Mouse (Mus musculus) spleen, postnatal 14 days (tissue): ENCODE data around the gene Ccdc12.
A peak's percentile ranks its signal among the peaks of the same experiment; 100 is the strongest.

Experiments used
- DNase-seq, 2 experiments: peaks; one replicate each; pipeline ENCODE4 v3.0.0; 2021 to 2022; ENCODE audit warnings: low spot score in 2 of 2

Ccdc12 gene

DNA sequence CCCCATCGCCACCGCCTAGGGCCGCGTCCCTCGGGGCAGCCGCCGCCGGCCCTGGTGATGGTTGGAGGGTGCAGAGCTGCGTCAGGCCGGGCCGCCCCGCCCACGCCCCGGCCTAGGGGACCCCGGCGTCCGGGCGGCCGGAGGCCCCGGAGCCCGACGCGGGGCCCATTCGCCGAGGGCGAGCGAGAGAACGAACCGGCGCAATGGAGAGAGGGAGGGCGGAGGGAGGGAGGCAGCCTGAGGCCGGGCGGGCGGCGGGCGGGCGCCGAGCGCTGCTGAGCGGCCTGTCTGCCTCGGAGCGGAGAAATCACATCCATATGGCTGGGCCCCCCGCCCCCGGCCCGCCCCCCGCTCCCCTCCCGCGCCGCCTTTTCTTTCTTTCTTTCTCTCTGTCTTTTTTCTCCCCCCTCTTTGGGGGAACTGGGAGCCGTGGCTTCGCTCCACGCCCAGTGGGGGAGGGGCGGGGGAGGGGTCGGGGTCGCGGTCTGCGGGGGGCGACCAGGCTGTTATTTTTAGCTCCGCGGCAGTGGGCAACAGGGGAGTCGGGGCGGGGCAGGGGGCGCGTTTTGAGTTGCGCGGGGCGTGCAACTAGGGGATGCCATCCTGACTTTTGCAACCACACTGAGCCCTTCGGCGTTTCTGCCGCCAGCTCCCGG is 86.1 kb downstream of the Ccdc12 start:
- DNase-seq: no peak

DNA sequence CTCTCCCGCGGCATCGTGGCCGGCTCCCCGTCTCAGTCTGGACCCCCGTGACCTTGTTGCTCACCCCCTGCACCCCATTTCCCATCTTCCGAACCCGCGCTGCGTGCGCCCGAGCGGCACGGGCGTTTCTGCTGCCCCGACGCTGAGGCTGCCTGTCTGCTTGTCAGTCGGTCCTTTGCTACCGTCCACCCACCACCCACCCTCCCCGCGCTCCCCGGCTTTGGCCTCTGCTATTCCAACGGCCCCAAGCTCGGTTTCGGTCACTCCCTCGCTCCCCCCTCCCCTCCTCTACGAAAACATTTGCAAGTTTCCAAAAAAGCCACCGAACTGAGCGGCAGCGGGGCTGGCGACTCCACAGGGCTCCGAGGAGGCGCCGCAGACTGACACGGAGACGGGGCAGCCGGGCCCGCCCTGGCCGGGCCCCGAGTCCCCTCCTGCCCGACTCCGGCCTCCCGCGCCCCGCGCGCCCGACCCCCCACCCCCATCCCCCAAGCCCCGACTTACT is 86.7 kb downstream of the Ccdc12 start:
- no peak for DNase-seq

DNA sequence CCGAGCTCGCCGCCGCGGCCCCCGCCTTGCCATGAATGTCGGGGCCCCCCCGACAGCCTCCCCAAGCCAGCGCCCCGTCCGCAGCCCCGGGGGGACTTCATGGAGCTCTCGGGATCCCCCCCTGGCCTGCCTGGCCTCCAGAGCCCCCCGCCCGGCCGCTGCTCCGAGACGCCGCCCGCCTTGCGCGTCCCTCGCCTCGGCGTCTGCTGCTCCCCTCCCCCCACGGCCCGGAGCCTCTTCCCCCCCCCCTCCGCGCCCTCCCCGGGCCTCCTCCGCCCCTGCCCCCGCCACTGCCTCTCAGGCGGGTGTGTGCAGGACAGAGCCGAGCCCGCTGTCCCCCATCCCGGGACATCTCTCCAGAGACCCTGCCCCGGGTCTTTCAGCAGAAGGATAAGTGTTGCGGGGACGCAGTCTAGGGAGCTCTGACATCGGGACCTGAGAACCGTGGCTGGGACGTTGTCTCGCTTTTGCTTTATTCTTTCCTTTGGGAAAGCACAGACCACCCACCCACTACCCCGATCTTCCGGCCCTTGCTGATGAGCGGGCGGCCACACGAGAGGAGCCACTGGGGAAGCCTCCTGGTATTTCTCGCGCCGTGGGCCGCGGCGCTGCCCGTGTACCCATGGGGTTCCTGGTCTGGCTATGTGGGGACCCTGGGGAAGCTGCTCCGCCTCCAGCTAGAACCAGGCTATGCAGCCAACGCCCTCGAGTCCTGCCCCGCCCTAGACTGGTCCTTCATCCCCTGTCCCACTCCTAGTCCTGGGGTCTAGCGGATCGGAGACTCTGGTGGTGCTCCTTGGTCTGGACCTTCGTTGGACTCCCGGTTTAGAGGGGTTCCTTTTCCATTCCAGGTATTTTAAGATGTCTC is 87.4 kb downstream of the Ccdc12 start:
- DNase-seq: no peak

DNA sequence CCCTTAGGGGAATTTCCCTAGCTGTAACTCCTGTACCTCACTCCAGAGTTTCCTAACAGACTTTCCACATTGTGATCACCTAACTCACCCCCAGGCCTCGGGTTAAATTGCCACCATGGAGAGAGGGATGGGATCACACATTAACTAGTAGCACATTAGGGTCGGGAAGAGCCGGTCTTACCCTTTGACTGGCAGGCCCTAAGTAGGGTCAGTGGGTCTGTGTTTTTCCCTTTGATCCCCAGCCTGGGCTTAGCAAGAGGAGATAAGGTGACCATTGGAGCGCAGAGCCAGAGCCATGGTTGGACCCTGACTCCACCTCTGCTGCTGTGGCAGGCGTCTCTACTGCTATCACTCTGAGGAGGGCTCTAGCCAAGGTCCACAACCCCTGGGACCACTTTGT is 89.4 kb downstream of the Ccdc12 start:
- DNase-seq: no peak

DNA sequence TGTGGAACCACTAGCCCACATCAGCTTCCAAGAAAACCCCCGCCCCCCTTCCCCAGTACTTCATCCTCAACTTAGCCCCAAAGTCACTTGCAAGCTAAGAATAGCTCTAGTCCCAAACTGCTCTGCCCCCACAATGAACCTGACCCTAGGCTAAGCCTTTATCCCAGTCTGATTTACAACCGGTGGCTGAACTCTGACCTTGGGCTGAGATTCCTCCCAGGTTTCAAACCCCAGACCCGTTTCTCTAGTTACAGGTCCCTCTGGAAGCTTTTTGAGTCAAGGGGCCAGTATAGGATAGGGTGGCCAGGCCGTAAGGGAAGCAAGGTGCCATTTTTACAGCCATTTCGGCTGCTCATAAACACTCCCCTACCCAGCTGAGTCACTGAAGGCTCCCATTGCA is 89.9 kb downstream of the Ccdc12 start:
- no peak for DNase-seq

DNA sequence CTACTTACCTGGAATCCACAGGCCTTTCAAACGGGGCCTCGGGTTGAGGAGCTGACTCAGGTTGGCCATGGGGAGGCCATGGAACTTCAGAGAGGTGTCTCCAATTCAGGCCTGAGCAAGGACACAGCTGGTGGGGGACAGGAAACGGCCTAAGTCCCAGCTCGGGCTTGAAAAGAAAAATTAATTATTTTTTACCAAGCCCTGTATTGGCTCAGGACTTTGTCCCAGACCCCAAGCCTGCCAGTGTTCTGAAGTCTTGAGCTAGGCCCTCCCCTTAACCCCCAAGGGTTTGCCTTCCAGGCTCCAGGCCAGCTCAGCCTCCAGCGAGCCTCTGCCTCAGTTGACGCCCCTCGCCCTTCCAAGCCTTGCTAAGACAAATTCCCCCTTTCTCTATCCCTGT is 90.7 kb downstream of the Ccdc12 start, which contains the start of gene Pth1r:
Gene Pth1r, minus strand, starts transcription at position 185 of the 400 bp plus-strand sequence.
- DNase-seq: no peak

DNA sequence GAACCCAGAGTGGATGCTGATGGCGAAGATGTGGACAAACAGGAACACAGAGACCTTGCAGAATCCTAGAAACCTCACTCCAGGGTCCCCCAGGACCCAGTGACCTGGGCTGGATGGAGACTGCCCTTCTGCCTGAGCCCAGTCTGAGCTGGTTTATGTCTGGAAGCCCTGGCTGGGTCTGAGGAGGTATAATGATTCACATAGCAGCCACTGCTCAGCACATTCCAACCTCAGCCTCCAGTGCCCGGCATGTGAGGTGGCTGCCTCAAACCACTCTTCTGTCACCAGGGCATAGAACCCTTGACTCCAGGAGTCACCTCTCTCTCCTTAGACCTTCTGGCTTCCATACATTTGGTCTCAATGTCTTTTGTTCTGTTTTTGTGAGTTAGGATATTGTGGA is 92.1 kb downstream of the Ccdc12 start:
- DNase-seq: no peak

DNA sequence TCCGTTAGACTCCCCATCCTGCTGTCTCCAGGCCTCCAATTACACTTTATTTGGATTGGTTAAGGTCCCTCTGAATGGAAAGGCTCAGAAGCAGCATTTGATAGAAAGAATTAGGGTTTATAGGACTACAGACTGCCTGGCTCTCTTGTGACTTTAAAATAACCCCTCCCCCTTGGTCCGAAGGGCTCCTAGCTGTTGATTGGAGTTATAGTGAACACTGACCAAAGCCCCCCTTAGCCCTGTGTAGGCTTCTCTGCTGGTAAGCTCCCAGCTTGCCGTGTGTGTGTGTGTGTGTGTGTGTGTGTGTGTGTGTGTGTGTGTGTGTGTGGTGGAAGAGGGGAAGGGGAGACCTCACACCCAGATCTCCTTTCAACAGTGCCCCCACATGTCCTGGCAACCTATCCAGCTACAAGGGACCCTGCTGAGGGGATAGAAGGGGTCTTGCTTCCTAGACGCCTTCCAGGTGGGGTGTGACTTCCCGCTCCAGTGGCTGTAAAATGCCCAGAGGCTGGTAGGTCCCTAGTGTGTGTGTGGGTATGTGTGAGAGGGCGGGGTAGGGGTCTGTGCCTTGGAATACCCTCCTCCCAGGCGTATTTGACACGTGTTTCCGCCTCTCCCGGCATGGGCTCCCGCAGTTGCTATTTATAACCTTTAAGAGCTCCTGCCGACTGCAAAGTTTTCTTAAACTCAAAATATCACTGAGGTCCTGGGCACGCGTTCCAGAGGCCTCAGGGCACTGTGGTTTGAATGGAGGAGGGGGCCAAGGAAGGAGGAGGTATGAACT is 94.3 kb downstream of the Ccdc12 start:
- no peak for DNase-seq

DNA sequence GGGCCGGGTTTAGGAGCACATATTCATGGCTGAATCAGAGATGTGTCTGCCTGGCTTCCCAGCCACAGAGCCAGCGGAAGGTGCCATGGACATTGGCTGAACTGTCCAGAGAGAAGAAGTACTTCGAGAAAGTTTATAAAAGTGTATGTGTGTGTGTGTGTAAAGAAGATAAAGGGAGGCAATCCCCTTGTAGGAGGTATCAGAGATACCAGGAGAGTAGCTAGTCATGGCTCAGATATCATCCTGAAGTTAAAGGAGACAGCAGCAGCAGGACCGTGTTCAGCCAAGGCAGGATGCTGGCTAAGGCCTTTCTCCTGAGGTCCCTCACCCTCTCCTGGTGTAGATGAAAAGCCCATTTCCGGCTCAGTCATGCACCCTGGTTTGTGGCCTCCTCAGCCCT is 95.1 kb downstream of the Ccdc12 start:
- DNase-seq: no peak

DNA sequence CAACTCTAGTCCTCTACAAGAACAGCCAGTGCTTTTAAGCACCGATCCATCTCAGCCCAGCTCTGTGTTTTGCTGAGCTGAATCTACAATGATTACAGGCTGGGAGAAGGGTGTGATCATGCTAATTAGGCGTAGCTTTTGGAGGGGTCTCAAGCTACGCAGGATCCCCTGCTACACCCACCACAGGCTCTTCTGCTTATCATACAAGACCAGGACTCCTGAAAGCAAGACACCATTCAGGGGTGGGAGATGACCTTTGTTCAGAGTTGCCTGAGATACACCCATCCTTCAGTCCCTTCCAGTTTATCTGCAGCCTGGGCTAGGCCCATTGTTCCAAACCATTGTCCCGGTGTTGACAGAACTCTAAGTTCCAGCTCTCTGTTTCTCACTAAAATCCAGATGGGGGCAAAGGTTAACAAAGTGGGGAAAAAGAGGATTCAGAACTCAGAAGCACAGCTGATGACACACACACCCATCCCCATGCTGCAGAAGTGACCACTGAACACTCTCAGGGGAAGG is 96.7 kb downstream of the Ccdc12 start:
- DNase-seq: no peak

DNA sequence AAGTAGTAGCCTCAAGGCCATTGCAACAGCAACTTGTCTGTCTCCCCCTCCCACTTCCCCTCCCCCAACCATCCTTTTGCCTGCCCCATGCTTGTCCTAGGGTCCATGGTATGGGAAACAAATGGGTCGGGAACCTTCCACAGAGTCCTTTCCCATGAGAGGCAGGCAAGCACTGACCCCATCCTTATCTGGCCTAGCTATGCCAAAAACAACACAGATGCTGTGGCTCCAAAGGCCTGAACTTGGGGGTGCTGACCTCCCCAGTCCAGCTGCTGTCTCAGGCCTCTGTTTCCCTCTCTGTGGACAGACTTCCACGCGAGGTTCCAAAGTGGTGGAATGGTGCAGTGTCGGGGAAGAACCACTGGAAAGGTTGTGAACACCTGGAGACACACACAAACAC is 97.5 kb downstream of the Ccdc12 start:
- DNase-seq: no peak

DNA sequence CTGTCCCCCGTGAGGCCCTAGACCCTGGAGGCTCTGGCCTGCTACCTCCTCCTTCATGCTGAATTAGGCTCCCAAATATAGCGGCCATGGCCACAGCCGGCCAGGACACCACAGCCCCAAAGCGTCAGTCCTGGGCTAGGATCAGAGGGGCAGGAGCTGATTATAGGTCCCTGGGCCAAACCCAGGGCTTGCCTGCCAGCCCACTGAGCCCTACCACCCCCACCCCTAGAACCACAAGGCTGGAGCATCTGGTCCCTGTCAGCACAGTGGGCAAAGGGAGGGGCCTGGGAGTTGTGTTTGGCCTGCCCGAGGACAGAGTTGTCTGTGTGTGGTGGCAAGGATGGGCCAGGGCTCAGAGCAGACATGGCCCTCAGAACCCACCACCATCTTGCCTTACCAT is 101.5 kb downstream of the Ccdc12 start:
- no peak for DNase-seq

DNA sequence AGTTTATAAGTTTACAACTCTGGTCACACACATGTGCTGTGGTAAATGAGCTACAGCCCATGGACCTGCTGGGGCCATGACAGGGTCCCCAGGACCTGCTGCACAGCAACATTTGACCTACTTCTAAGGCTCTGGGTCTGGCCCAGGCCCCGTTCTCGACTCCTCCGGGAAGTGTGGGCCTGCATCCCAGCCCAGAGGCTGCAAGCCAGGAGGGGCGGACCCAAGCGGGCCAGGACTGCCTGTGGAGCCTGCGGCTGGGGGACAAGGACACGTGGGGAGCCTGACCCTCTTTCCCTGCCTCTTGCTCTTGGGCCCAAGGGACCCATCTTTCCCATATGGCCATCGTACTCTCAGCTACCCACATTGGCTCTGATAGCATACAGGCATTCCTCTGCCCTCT is 102.3 kb downstream of the Ccdc12 start:
- no peak for DNase-seq

DNA sequence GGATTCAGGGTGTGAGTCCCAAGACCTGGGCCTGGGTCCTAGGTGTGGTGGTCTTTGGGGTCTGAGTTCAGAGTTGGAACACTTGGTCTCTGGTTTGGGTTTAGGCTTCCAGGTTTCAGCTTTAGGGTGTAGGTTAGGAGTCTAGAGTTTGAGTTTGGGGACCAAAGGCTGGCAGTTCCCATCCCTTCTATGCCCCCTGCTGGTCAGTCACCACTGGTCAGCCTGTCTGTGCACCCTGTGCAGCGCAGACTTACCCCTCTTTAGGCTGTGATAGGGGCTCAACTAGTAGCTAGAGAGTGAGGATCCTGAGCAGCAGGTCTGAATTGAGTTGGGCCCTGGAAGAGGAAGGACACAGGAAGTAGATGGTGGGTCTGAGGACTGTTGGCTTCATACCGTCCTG is 103.0 kb downstream of the Ccdc12 start:
- peak in 1 of 2 experiments; percentile 31 for DNase-seq

DNA sequence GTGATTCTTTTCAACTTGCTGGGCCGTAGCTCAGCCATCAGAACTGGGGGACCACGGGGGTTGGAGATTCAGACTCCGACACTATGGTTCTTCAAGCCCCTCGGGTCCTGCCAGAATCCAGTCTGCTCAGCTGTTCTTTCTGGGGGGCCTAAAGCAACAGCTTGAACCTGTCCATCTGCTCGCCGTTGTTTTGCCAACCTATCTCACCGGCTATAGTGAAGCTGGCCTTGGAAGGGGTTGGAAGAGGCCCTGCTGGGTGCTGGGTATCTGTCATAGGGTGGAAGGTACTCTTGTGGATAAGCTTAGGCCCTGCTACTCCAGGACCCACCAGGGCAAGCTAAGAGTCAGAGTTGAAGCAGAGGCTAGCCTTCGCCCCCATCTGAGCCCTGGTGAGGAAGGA is 104.6 kb downstream of the Ccdc12 start:
- DNase-seq: no peak
